Mouse (Mus musculus): Measurements from ENCODE around the gene Ptchd4. TPM values are rescaled to one million over a fixed set of nuclear protein-coding genes. Genes with fewer than 3 reads are reported as not detected.

Ptchd4 gene
- 0.56 and 0.57 TPM in 2 replicates for polyA plus RNA-seq (2015; fragmentation: Nextera tagmentation; extraction: Ambion mirVana)

GRCm38 (mm10) chr17:42315669-42316611 lies at the start of gene Ptchd4:
Gene Ptchd4 (plus strand): TSS chr17:42315947.
- Histone ChIP-seq H3K4me3 (replicated peaks; ENCODE audit: low read depth, low read length) (peak within 1 kb of the TSS; percentile 50), H3K9ac (ENCODE audit: low read depth, low read length) (0 out of 2 replicates have a peak within 1 kb of the TSS, but pooled peaks have one; percentile 37), H3K4me2 (ENCODE audit: low read length) (peak within 1 kb of the TSS; percentile 95), H3K4me1 (replicated peaks; ENCODE audit: insufficient read depth, low read length) (no peaks in the 10 kb centered on the region), H3K9me3 (replicated peaks; ENCODE audit: low read length) (no peaks in the 10 kb centered on the region), H3K27ac (no peak within 1 kb of the TSS), H3K27me3 (ENCODE audit: insufficient read depth, low read length) (peaks cover 12% of the 10 kb centered on the region; the same call in 1 of the 2 replicates), H3K36me3 (ENCODE audit: insufficient read depth, low read length) (no peaks in the 10 kb centered on the region)
- ATAC-seq (replicated peaks; ENCODE audit: low FRiP score, low read depth) = peak; percentile 78
- TF ChIP-seq CTCF (IDR thresholded peaks at IDR 0.05; ENCODE audit: low read depth) = no peak
- under 1% methylated on average over 52 of the region's 56 CpGs for WGBS
- DNase-seq (ENCODE audit: low spot score) = peak; percentile 58

DNA sequence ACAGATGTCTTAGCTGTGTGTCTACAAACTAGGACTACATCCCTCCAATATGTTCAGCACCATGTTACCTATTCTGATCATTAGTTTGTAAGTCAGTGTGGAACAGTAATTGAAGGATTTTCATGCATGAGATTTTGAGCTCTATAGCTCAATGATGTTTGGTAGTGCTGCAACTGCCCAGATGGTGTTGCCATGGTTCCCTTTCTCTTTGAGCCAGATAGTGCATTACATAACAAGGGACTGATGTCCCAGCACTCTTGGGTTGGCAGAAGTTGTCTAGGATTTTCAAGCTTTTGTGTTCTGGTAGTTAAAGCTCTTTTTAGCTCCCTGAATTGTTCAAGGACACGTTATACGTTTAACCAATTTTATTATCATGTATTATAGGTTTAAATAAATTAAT lies 38.9 kb upstream of the Ptchd4 start:
- no peak for ATAC-seq (replicated peaks; ENCODE audit: low FRiP score, low read depth)
- no peak overlapping the region for H3K9ac ChIP-seq (ENCODE audit: low read depth, low read length)
- no peaks in the 10 kb centered on the region for H3K36me3 ChIP-seq (ENCODE audit: insufficient read depth, low read length)
- no peak overlapping the region for H3K4me2 ChIP-seq (ENCODE audit: low read length)
- H3K4me1 ChIP-seq (replicated peaks; ENCODE audit: insufficient read depth, low read length) = no peaks in the 10 kb centered on the region
- H3K4me3 ChIP-seq (replicated peaks; ENCODE audit: low read depth, low read length) = no peak overlapping the region
- 85% methylated on average over 2 of the region's 2 CpGs for WGBS
- no peak for TF ChIP-seq CTCF (IDR thresholded peaks at IDR 0.05; ENCODE audit: low read depth)
- no peak overlapping the region for H3K27ac ChIP-seq
- H3K27me3 ChIP-seq (ENCODE audit: insufficient read depth, low read length) = no peaks in the 10 kb centered on the region
- H3K9me3 ChIP-seq (replicated peaks; ENCODE audit: low read length) = no peaks in the 10 kb centered on the region
- no peak for DNase-seq (ENCODE audit: low spot score)

DNA sequence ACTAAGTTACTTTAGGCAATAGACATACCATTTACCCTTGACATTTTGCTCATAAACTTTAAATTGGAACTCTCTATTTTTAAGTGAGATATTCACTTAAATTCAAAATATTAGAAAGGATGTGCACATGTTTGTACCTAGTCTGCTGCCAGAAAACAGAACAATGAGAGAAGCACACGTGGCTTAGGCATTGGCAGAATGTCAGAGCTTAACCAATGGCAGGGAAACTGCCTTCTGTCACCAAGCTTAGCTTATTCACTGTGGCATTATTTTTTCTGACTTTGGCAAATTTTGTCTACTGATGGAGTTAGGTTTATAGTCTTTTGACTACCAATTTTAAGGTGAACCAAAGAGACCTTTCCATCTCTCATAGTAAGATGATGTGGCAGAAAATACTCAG lies 31.4 kb upstream of the Ptchd4 start:
- ATAC-seq (replicated peaks; ENCODE audit: low FRiP score, low read depth) = no peak
- TF ChIP-seq CTCF (IDR thresholded peaks at IDR 0.05; ENCODE audit: low read depth) = no peak
- no peaks in the 10 kb centered on the region for H3K4me1 ChIP-seq (replicated peaks; ENCODE audit: insufficient read depth, low read length)
- DNase-seq (ENCODE audit: low spot score) = no peak
- WGBS = 65% methylated on average over 1 of the region's 1 CpGs
- no peak overlapping the region for H3K4me3 ChIP-seq (replicated peaks; ENCODE audit: low read depth, low read length)
- H3K9me3 ChIP-seq (replicated peaks; ENCODE audit: low read length) = no peaks in the 10 kb centered on the region
- no peaks in the 10 kb centered on the region for H3K36me3 ChIP-seq (ENCODE audit: insufficient read depth, low read length)
- no peak overlapping the region for H3K4me2 ChIP-seq (ENCODE audit: low read length)
- no peak overlapping the region for H3K27ac ChIP-seq
- H3K27me3 ChIP-seq (ENCODE audit: insufficient read depth, low read length) = no peaks in the 10 kb centered on the region
- no peak overlapping the region for H3K9ac ChIP-seq (ENCODE audit: low read depth, low read length)

DNA sequence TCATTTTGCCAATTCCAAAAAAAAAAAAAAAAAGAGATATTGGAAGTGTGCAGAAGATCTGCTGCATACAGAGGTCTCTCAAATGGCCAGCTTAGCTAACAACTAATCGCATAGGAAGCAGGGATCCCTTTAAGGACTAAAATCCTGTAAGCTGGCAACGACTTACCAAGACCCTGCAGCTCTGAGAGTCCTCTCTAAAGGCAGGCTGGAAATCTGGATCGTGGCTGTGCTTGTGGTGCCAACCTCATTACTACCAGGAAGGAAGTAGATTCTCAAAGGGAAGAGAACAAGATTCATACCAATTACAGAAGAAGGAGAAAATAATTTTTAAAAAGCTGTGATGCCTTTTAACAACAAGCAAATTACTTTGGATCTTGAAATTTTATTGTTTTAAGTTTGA lies 29.5 kb upstream of the Ptchd4 start:
- Histone ChIP-seq H3K27me3 (ENCODE audit: insufficient read depth, low read length) (no peaks in the 10 kb centered on the region), H3K4me3 (replicated peaks; ENCODE audit: low read depth, low read length) (no peak overlapping the region), H3K9ac (ENCODE audit: low read depth, low read length) (no peak overlapping the region), H3K9me3 (replicated peaks; ENCODE audit: low read length) (no peaks in the 10 kb centered on the region), H3K27ac (no peak overlapping the region), H3K36me3 (ENCODE audit: insufficient read depth, low read length) (no peaks in the 10 kb centered on the region), H3K4me2 (ENCODE audit: low read length) (no peak overlapping the region), H3K4me1 (replicated peaks; ENCODE audit: insufficient read depth, low read length) (no peaks in the 10 kb centered on the region)
- no peak for TF ChIP-seq CTCF (IDR thresholded peaks at IDR 0.05; ENCODE audit: low read depth)
- WGBS = 63% methylated on average over 3 of the region's 3 CpGs
- DNase-seq (ENCODE audit: low spot score) (no peak), ATAC-seq (replicated peaks; ENCODE audit: low FRiP score, low read depth) (no peak)

DNA sequence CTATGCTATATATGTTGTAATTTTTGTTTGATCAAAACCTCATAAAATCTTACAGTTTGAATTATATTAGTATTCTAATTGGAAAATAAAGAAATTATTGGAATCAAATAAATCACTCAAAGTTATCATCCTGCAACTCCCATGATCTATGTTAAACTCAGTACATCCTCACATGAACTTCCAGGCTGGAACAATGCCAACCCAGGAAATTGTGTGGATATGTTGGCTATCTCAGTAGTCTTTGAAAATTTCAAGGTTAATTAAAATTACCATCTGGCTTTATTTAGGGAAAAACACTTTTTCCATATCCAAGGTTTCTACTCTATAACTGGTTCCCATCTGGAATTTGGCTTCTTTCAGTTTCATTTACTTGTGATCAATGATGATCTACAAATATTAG lies 25.4 kb upstream of the Ptchd4 start:
- no peaks in the 10 kb centered on the region for H3K9me3 ChIP-seq (replicated peaks; ENCODE audit: low read length)
- no peaks in the 10 kb centered on the region for H3K4me1 ChIP-seq (replicated peaks; ENCODE audit: insufficient read depth, low read length)
- no peaks in the 10 kb centered on the region for H3K36me3 ChIP-seq (ENCODE audit: insufficient read depth, low read length)
- ATAC-seq (replicated peaks; ENCODE audit: low FRiP score, low read depth) (no peak), DNase-seq (ENCODE audit: low spot score) (no peak)
- H3K4me2 ChIP-seq (ENCODE audit: low read length) = no peak overlapping the region
- no peak overlapping the region for H3K4me3 ChIP-seq (replicated peaks; ENCODE audit: low read depth, low read length)
- H3K9ac ChIP-seq (ENCODE audit: low read depth, low read length) = no peak overlapping the region
- no peak for TF ChIP-seq CTCF (IDR thresholded peaks at IDR 0.05; ENCODE audit: low read depth)
- H3K27me3 ChIP-seq (ENCODE audit: insufficient read depth, low read length) = no peaks in the 10 kb centered on the region
- no peak overlapping the region for H3K27ac ChIP-seq

DNA sequence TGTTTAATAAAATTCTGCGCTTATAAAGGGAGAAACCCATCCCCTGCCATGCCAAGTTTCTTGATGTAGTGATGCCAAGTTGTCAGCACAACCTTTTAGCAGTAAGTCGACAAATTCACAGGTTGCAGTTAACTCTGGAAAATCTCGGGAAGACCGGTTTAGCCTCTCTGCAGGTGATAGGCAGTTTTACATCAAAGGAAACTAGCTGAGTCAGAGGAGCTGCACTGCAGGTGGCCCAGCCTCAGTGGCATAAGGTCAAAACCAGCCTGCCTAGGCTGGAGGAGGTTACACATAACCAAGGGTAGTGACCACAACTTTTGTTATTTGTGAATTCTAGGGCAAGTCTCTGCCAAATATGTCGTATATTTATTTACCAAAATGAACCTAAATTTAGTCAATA lies 24.0 kb upstream of the Ptchd4 start:
- TF ChIP-seq CTCF (IDR thresholded peaks at IDR 0.05; ENCODE audit: low read depth) = no peak

More for the DNA sequence above, 24.0 kb upstream of the Ptchd4 start:
- no peak for DNase-seq (ENCODE audit: low spot score)
- ATAC-seq (replicated peaks; ENCODE audit: low FRiP score, low read depth) = no peak
- Histone ChIP-seq H3K4me3 (replicated peaks; ENCODE audit: low read depth, low read length) (no peak overlapping the region), H3K27me3 (ENCODE audit: insufficient read depth, low read length) (no peaks in the 10 kb centered on the region), H3K4me1 (replicated peaks; ENCODE audit: insufficient read depth, low read length) (no peaks in the 10 kb centered on the region), H3K4me2 (ENCODE audit: low read length) (no peak overlapping the region), H3K9ac (ENCODE audit: low read depth, low read length) (no peak overlapping the region), H3K9me3 (replicated peaks; ENCODE audit: low read length) (no peaks in the 10 kb centered on the region), H3K27ac (no peak overlapping the region), H3K36me3 (ENCODE audit: insufficient read depth, low read length) (no peaks in the 10 kb centered on the region)
- 51% methylated on average over 5 of the region's 5 CpGs for WGBS
